Mouse (Mus musculus): ENCODE results near the gene Mbnl1.
"Not testable (repeated sequence)": the region's sequence is repeated elsewhere in the genome, so short reads cannot be mapped to it uniquely, and the experiment has no call there.

The Mbnl1 gene

DNA sequence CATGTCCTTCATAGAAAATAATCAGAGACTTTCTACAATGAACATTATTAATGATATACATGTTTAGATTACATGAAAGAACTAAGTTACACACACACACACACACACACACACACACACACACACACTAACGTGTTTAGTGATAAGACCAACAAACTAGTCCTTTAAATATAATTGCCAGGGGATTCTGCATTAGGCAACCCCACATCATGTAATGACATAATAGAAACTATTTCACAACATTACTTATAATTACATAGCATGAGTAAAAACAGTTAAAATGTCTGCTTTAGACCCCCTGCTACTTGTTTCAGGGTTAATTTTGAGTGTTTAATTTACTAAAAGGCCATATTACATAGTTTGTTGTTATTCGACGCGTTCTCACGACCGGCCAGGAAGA, 16.9 kb downstream of the Mbnl1 start:
- DNase-seq (ENCODE audit: low read depth, low spot score): no peak

GRCm38 (mm10) chr3:60494774-60495535, 22.3 kb downstream of the Mbnl1 start:
- DNase-seq (ENCODE audit: low read depth, low spot score): not testable (repeated sequence)

DNA sequence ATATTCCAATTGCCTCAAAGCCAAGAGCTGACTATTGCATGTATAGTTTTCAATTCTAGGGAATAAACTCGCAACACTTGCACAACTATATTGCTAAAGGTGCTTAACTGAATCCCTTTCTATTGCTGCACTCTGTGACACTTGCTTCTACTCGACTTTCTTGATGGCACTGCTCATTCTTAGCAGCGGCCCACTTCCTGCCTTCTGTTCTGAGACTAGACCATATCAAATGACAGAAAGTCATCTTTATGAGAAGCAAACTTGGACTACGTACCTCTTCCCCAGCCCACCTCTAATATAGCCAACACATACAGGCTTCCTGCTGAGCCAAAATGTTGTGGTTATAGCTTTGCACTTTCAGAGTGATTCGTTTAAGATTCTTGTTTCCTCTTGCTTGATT, 23.6 kb downstream of the Mbnl1 start:
- no peak for DNase-seq (ENCODE audit: low read depth, low spot score)

DNA sequence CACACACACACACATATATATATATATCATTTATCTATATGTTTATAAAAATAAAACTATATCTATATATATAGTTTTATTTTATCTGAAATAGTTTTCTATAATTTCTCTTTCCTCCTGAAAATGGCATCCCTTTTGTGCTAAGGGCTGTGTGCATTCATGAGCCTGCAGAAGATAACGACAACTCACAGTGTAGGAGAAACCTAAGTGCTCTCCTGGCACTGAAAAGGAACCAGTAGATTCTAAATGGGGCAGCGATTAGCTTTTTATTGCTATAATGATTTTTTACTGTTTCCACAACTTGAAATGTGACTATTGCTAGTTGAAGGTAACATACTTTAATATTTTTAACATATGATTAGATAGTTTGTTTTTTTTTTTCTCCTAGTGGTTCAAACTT, 25.5 kb downstream of the Mbnl1 start:
- no peak for DNase-seq (ENCODE audit: low read depth, low spot score)

GRCm38 (mm10) chr3:60498646-60499045, 26.0 kb downstream of the Mbnl1 start:
- no peak for DNase-seq (ENCODE audit: low read depth, low spot score)

- no peak for DNase-seq (ENCODE audit: low read depth, low spot score)
Observed at GRCm38 (mm10) chr3:60499157-60499578, 26.5 kb downstream of the Mbnl1 start.

GRCm38 (mm10) chr3:60499718-60500450, 27.3 kb downstream of the Mbnl1 start:
- DNase-seq (ENCODE audit: low read depth, low spot score): peak; percentile 5

GRCm38 (mm10) chr3:60500571-60501527, 28.2 kb downstream of the Mbnl1 start:
- peak; percentile 36 for DNase-seq (ENCODE audit: low read depth, low spot score)

DNA sequence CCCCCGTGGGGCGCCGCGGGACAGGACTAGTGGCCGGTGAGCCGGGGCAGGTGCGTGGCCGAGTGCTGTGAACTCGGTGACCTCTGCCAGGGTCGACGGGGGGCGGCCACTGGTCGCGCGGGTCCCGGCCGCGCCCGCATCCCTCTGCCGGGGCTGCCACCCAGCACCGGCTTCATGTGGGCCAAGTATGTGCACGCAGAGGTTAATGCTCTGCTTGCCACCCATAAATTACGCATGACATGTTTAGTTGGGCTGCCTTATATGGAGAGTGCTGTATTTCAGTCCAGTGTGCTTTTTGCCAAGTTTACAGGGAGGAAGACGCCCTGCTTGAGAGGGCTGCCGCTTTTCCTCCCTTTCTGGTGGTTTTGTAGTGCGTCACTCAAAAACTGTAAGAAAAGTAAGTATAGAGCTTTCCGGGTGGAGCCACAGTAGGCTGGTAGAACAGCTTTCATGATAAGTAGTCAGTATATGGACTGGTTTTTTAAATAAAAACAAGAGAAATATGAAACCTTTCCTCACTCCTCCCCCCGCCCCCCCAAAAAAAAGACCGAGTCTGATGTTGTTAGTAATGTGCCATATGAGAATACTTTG, 29.0 kb downstream of the Mbnl1 start:
- peak; percentile 32 for DNase-seq (ENCODE audit: low read depth, low spot score)

DNA sequence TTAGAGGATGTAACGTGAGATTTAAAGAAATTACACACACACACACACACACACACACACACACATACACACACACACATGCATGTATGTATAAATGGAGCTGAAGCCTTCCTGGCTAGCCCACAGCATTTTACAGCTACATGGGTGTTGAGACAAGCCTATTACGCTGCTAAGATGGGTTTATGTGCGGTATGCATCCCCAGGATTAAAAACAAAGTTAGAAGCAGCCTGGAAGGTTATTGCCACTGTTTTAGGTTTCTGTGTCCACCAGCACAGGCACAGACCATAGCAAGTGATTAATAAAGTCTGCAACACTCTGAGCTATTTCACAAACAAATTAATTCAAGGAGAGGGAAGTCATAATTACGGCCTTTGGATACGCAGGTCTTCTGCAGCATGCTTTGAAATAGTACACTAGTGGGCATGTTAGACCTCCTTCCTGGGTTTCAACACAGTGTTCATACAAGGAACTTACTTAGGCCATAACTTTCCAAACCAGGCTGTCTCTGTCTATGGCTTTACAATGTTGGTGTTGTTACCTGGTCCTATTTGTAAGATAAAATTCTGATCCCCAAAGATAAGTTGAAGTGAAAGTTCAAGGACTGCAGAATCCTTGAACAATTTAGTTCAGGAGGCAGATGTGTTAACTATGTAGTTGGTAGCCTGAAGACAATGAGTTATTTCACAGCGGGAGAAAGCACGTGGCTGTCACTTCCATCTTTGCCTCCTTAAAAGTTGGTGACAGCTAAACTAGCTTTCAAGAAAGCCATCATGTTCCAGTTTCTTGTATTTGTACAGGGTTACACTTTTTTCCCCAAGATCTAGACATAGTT, 29.7 kb downstream of the Mbnl1 start:
- no peak for DNase-seq (ENCODE audit: low read depth, low spot score)

DNA sequence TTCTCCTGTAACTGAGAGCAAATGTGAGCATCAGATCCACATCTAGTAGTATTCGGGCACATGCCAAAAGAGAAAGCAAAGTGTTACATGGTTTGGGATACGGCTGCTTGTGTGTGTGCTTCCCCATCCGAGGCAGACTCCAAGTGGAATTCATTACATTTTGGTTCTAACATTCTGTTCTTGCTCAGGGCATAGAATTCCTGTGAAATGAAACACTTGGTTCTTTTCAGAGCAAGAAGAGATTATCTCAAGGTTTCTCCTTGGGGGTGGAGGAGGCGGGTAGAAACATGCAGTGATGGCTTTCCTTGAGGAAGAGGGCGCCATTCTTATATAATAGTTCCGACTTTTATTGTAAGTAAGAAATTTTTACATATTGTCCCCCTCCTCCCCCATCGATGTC, 30.6 kb downstream of the Mbnl1 start:
- DNase-seq (ENCODE audit: low read depth, low spot score): no peak

DNA sequence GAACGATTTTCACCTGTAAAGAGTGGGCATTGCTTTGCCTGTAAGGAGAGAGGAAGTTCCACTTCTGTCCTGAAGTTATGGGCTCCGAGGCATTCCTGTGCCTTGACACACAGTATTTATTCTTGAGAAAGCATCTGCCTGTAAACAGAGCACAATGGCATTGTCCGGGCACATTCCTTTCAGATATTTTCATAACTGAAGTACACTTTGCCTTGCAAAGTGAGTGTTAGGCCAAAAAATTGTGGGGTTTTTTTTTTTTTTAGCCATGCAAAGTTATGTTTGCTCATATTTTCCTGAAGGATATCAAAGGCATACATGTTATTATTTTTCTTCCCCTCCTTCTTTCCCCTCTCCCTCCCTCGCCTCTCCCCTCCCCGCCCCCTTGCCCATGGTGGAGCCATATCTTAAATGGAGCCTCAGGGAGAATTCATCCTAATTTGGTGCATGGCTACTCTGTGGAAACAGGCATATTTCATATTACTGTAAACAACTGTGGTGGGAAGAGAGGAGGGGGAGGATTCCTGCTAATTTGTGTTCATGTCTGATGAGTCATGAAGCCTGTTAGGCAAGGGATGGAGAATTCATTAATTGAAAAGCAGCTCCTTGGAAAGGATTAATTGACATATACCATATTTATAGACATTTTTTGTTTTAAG, 32.3 kb downstream of the Mbnl1 start:
- DNase-seq (ENCODE audit: low read depth, low spot score): no peak

GRCm38 (mm10) chr3:60506821-60507220, 34.2 kb downstream of the Mbnl1 start:
- no peak for DNase-seq (ENCODE audit: low read depth, low spot score)

- no peak for DNase-seq (ENCODE audit: low read depth, low spot score)
Observed at GRCm38 (mm10) chr3:60507496-60507895, 34.9 kb downstream of the Mbnl1 start.

DNA sequence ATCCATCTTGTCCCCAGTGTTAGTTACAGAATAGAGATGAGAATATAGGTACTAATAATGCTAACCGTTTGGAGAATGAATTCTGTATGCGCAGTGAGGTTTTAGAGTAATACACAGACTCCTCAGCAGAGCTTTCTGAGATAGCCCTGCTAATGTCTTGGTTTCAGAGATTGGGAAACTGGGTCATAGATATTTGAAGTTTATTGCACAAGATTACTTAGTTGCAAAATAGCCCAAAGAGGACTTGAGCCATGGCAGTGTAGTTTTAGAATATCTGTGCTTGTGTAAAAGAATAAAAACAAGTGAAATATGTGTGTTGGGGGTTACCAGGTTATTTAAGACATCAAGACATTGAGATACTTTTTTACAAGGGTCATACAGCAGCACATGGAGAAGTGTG, 35.3 kb downstream of the Mbnl1 start:
- DNase-seq (ENCODE audit: low read depth, low spot score): no peak

DNA sequence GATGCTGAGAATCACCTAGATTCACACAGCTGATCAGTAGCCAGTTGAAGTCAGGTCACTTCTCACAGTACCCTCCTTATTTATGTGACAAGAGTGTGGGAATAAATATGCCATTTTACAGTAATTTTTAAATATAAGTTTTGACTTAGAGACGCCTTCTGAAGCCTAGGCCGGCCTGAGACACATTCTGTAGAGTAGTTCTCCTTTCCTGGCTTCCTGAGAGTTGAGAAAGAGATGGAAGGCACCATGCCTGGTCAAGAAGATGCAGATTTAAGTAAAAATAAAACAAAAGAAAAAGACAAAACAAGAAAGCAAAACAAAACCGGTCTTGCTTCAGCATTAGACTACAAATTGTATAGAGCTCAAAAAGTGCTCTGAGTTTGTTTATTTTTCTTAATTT, 38.6 kb downstream of the Mbnl1 start:
- no peak for DNase-seq (ENCODE audit: low read depth, low spot score)

DNA sequence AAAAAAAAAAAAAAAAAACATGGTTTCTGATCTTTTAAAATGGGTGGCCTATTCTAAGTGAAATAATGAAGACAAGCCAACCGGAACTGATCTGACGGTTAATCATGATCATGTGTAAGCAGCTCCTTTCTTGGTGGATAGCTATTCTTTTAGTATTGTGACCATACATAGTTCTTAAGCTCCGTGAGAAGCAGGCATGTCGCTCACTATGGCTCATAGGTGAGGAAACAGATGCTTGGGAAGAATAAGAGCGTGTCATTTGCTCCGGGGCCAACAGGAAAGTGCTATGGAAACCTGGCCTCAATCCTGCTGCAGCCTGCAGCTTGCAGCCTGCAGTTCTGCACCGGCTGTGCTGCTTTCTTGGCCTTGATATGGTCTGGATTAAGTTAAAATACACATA, 40.7 kb downstream of the Mbnl1 start:
- no peak for DNase-seq (ENCODE audit: low read depth, low spot score)

- DNase-seq (ENCODE audit: low read depth, low spot score): no peak
Observed at GRCm38 (mm10) chr3:60513746-60514145, 41.1 kb downstream of the Mbnl1 start.

DNA sequence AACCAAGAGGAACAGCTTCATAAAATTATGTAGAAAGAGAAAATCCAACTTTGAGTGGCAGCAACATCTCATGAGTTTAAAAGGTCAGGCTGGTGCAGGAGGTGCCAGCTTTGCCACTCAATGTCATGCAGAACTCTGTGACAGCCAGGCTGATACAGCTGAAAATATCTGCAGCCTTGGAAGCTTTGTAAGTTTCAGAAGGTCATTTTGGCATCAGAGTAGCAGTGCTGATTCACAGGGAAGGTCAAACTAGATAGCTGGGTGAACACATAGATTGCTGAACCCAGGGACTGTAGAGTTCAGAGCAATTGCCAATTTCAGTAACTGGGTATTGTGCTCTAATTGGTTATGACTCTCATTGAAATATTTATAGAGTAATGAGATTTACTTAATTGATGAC, 42.8 kb downstream of the Mbnl1 start:
- no peak for DNase-seq (ENCODE audit: low read depth, low spot score)

DNA sequence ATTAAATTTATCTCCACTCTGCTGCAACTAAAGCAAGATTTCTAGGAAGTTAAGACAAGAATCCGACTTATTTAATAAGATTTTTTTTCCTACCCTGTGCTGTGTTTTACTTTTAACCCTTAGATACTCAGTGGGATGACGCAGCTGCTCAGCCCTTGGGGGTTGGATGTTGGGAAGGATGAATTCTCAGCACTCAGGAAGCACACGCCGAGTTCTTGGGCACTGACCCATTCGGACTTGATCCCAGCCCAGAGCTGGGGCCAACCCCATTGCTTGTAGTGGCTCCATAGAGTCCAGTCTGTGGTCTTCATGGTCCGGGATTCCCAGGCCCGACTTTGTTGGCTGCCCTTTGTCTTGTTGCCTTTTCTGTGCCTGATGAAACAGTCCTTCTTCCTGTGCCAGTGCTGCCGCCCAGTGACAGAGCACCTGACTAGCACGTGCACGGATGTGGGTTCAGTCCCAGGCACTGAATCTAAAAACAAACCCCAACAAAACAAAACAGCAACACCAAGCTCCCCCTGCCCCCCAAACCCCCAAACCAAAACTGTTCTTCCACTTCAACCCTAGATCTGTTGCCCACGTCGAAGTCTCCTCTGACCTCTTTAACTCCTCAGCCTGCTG, 43.5 kb downstream of the Mbnl1 start:
- peak; percentile 63 for DNase-seq (ENCODE audit: low read depth, low spot score)
